Mouse (Mus musculus): ENCODE measurements around the gene Ubl4b. TPM values are rescaled to one million over a fixed set of nuclear protein-coding genes. Genes with fewer than 3 reads are reported as not detected.

Ubl4b gene
- polyA plus RNA-seq, 1 experiment, result not detected

- Histone ChIP-seq H3K27ac (ENCODE audit: insufficient read depth, low read depth, low read length) (no peak overlapping the region), H3K4me1 (ENCODE audit: control insufficient read depth, insufficient read depth, insufficient read length, low read length) (no peaks in the 10 kb centered on the region), H3K36me3 (ENCODE audit: control insufficient read depth, insufficient read depth, low read length) (no peaks in the 10 kb centered on the region), H3K4me3 (ENCODE audit: low read depth, low read length) (no peak overlapping the region), H3K27me3 (ENCODE audit: control insufficient read depth, insufficient read depth, low read length) (0 out of 2 replicates have a peak, but pooled peaks cover 3% of the 10 kb centered on the region)
- WGBS, result 15% methylated on average over 9 of the region's 9 CpGs
- TF ChIP-seq CTCF (IDR thresholded peaks at IDR 0.05; ENCODE audit: extremely low read depth, insufficient read length, insufficient replicate concordance, low read depth, low read length), result no peak
- no peak for TF ChIP-seq POLR2A (IDR thresholded peaks at IDR 0.05; ENCODE audit: low read depth, low read length)
Observed at GRCm38 (mm10) chr3:107528401-107529118, 26.3 kb downstream of the Ubl4b start.

- Histone ChIP-seq H3K4me3 (ENCODE audit: low read depth, low read length) (no peak overlapping the region), H3K4me1 (ENCODE audit: control insufficient read depth, insufficient read depth, insufficient read length, low read length) (no peaks in the 10 kb centered on the region), H3K27me3 (ENCODE audit: control insufficient read depth, insufficient read depth, low read length) (peaks cover 3% of the 10 kb centered on the region; the same call in 1 of the 2 replicates), H3K36me3 (ENCODE audit: control insufficient read depth, insufficient read depth, low read length) (no peaks in the 10 kb centered on the region), H3K27ac (ENCODE audit: insufficient read depth, low read depth, low read length) (no peak overlapping the region)
- TF ChIP-seq POLR2A (IDR thresholded peaks at IDR 0.05; ENCODE audit: low read depth, low read length) (no peak), CTCF (IDR thresholded peaks at IDR 0.05; ENCODE audit: extremely low read depth, insufficient read length, insufficient replicate concordance, low read depth, low read length) (no peak)
- 66% methylated on average over 6 of the region's 6 CpGs for WGBS
Observed at GRCm38 (mm10) chr3:107524547-107524946, 30.3 kb downstream of the Ubl4b start.

GRCm38 (mm10) chr3:107520931-107521330, 33.9 kb downstream of the Ubl4b start:
- H3K27me3 ChIP-seq (ENCODE audit: control insufficient read depth, insufficient read depth, low read length), result peaks cover 21% of the 10 kb centered on the region
- TF ChIP-seq POLR2A (IDR thresholded peaks at IDR 0.05; ENCODE audit: low read depth, low read length) (no peak), CTCF (IDR thresholded peaks at IDR 0.05; ENCODE audit: extremely low read depth, insufficient read length, insufficient replicate concordance, low read depth, low read length) (no peak)
- 73% methylated on average over 5 of the region's 5 CpGs for WGBS

GRCm38 (mm10) chr3:107517631-107518108, 37.2 kb downstream of the Ubl4b start, which contains the start of gene Slc6a17:
Gene Slc6a17, minus strand, starts transcription at chr3:107518018.
- WGBS, result under 1% methylated on average over 65 of the region's 68 CpGs
- Histone ChIP-seq H3K27me3 (ENCODE audit: control insufficient read depth, insufficient read depth, low read length) (peaks cover 21% of the 10 kb centered on the region), H3K36me3 (ENCODE audit: control insufficient read depth, insufficient read depth, low read length) (no peaks in the 10 kb centered on the region), H3K4me1 (ENCODE audit: control insufficient read depth, insufficient read depth, insufficient read length, low read length) (peaks cover 4% of the 10 kb centered on the region; the same call in 1 of the 2 replicates), H3K27ac (ENCODE audit: insufficient read depth, low read depth, low read length) (no peak within 1 kb of the TSS), H3K4me3 (ENCODE audit: low read depth, low read length) (peak within 1 kb of the TSS; percentile 49)
- no peak for TF ChIP-seq POLR2A (IDR thresholded peaks at IDR 0.05; ENCODE audit: low read depth, low read length)
- no peak for TF ChIP-seq CTCF (IDR thresholded peaks at IDR 0.05; ENCODE audit: extremely low read depth, insufficient read length, insufficient replicate concordance, low read depth, low read length)

More at GRCm38 (mm10) chr3:107520931-107521330, 33.9 kb downstream of the Ubl4b start:
- Histone ChIP-seq H3K27ac (ENCODE audit: insufficient read depth, low read depth, low read length) (no peak overlapping the region), H3K36me3 (ENCODE audit: control insufficient read depth, insufficient read depth, low read length) (no peaks in the 10 kb centered on the region), H3K4me1 (ENCODE audit: control insufficient read depth, insufficient read depth, insufficient read length, low read length) (peaks cover 4% of the 10 kb centered on the region; the same call in 1 of the 2 replicates), H3K4me3 (ENCODE audit: low read depth, low read length) (no peak overlapping the region)

GRCm38 (mm10) chr3:107516776-107517630, 37.9 kb downstream of the Ubl4b start:
- Histone ChIP-seq H3K27me3 (ENCODE audit: control insufficient read depth, insufficient read depth, low read length) (peaks cover 21% of the 10 kb centered on the region), H3K36me3 (ENCODE audit: control insufficient read depth, insufficient read depth, low read length) (no peaks in the 10 kb centered on the region), H3K27ac (ENCODE audit: insufficient read depth, low read depth, low read length) (no peak overlapping the region), H3K4me3 (ENCODE audit: low read depth, low read length) (peak overlapping the region; percentile 49), H3K4me1 (ENCODE audit: control insufficient read depth, insufficient read depth, insufficient read length, low read length) (peaks cover 4% of the 10 kb centered on the region; the same call in 1 of the 2 replicates)
- TF ChIP-seq POLR2A (IDR thresholded peaks at IDR 0.05; ENCODE audit: low read depth, low read length), result no peak
- no peak for TF ChIP-seq CTCF (IDR thresholded peaks at IDR 0.05; ENCODE audit: extremely low read depth, insufficient read length, insufficient replicate concordance, low read depth, low read length)
- 8% methylated on average over 55 of the region's 55 CpGs for WGBS

- H3K27ac ChIP-seq (ENCODE audit: insufficient read depth, low read depth, low read length), result no peak overlapping the region
- no peak overlapping the region for H3K4me3 ChIP-seq (ENCODE audit: low read depth, low read length)
- peaks cover 4% of the 10 kb centered on the region; the same call in 1 of the 2 replicates for H3K4me1 ChIP-seq (ENCODE audit: control insufficient read depth, insufficient read depth, insufficient read length, low read length)
- WGBS, result 68% methylated on average over 4 of the region's 4 CpGs
- H3K27me3 ChIP-seq (ENCODE audit: control insufficient read depth, insufficient read depth, low read length), result peaks cover 21% of the 10 kb centered on the region
- H3K36me3 ChIP-seq (ENCODE audit: control insufficient read depth, insufficient read depth, low read length), result no peaks in the 10 kb centered on the region
- TF ChIP-seq CTCF (IDR thresholded peaks at IDR 0.05; ENCODE audit: extremely low read depth, insufficient read length, insufficient replicate concordance, low read depth, low read length), result no peak
- no peak for TF ChIP-seq POLR2A (IDR thresholded peaks at IDR 0.05; ENCODE audit: low read depth, low read length)
Observed at GRCm38 (mm10) chr3:107515989-107516388, 38.9 kb downstream of the Ubl4b start.
